Mouse (Mus musculus) midbrain, embryonic 16.5 days (tissue): Measurements from ENCODE around the gene 6330409D20Rik. TPM values are rescaled to one million over a fixed set of nuclear protein-coding genes. Genes with fewer than 3 reads are reported as not detected.

ENCODE experiments used
- ATAC-seq: fragments of 200-750 bp; cut with Nextera tagmentation; 2 replicates; pipeline ENCODE4 v1.8.0; 2017; ENCODE audit warnings: moderate TSS enrichment
- H3K27ac ChIP-seq: fragments of 300-500 bp; sonication (generic); 2 replicates; pipeline ENCODE4 v1.5.1; 2014; ENCODE audit warnings: mild to moderate bottlenecking, low read length, mixed read lengths
- H3K27me3 ChIP-seq: fragments of 300-500 bp; sonication (generic); 2 replicates; pipeline ENCODE4 v1.6.1; 2014; ENCODE audit warnings: low read depth, low read length, mixed read lengths; ENCODE audit not compliant: control insufficient read depth, insufficient read depth
- H3K36me3 ChIP-seq: fragments of 300-500 bp; sonication (generic); 2 replicates; pipeline ENCODE4 v1.6.1; 2014; ENCODE audit warnings: mild to moderate bottlenecking, low read length, moderate library complexity, mixed read lengths; ENCODE audit not compliant: control insufficient read depth, insufficient read depth
- H3K4me1 ChIP-seq: fragments of 300-500 bp; sonication (generic); 2 replicates; pipeline ENCODE4 v1.6.1; 2014; ENCODE audit warnings: mild to moderate bottlenecking, low read length, mixed read lengths; ENCODE audit not compliant: control insufficient read depth, insufficient read depth
- H3K4me2 ChIP-seq: fragments of 300-500 bp; sonication (generic); 2 replicates; pipeline ENCODE4 v1.6.1; 2014; ENCODE audit warnings: mild to moderate bottlenecking, low read length, mixed read lengths
- H3K4me3 ChIP-seq: fragments of 300-500 bp; sonication (generic); 2 replicates; pipeline ENCODE4 v1.5.1; 2014; ENCODE audit warnings: low read depth, mild to moderate bottlenecking, low read length, moderate library complexity, mixed read lengths
- H3K9ac ChIP-seq: fragments of 300-500 bp; sonication (generic); 2 replicates; pipeline ENCODE4 v1.6.1; 2014; ENCODE audit warnings: low read depth, low read length, mixed read lengths
- H3K9me3 ChIP-seq: fragments of 300-500 bp; sonication (generic); replicated peaks from 2 replicates; pipeline ENCODE4 v1.6.1; 2014; ENCODE audit warnings: mild to moderate bottlenecking, low read length, mixed read lengths; ENCODE audit not compliant: control insufficient read depth, poor library complexity, severe bottlenecking
- WGBS: fragments of 180-500 bp; shearing (Covaris S2); extraction: QIAGEN DNeasy Blood & Tissue Kit; methylation state at CpG from one replicate; pipeline ENCODE4 v1.1.7; 2014; 5-methylcytosine and 5-hydroxymethylcytosine counted together
- polyA plus RNA-seq: library from polyadenylated mRNA; unstranded; fragments of >200 nt; fragmentation: Nextera tagmentation; extraction: Ambion mirVana; gene quantifications from 2 replicates; pipeline ENCODE4 v1.2.1, GENCODE M21; 2015

Gene 6330409D20Rik
- polyA plus RNA-seq, 1 experiment from 2014 or later = 3.5 TPM

DNA sequence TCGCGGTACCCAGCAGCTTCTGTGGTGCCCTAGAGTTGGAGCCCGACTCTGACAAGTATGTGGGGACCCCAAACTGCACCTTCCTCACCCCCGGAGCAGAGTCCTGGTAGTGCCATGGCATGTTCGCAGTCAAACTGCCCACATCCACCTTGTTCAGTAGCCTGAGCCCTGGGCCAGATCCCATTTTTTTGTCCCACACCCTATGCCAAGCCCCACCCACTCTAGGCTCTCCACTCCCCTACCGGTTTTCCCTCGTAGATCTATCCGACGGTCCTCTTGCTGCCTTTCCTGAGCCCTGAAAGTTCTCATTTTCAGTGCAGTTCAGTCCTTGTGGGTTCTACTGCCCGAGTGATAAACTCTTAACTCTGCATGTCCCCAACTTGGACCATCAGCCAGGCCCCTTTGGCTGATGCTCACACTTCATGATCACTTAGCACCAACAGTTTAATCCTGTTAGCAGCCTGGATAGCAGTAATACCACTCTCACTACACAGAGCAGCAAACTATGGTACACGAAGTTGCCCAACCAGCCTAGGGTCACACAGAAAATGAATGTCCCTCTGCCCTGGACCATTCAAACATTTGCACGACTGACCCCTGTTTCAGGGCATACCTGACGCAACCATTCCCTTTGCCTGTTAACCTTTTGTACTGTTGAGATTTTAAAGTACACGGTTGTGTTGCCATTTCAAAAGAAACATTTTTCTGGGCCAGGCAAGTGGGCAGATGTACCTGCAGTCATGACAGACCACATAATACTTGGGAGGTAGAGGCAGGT, 39.7 kb downstream of the 6330409D20Rik start:
- ATAC-seq = no peak
- Histone ChIP-seq H3K27me3 (no peaks in the 10 kb centered on the region), H3K9me3 (no peaks in the 10 kb centered on the region), H3K36me3 (peaks cover 12% of the 10 kb centered on the region), H3K4me1 (no peaks in the 10 kb centered on the region), H3K4me2 (no peak overlapping the region), H3K9ac (no peak overlapping the region), H3K4me3 (no peak overlapping the region), H3K27ac (no peak overlapping the region)
- 90% methylated on average over 14 of the region's 14 CpGs for WGBS

DNA sequence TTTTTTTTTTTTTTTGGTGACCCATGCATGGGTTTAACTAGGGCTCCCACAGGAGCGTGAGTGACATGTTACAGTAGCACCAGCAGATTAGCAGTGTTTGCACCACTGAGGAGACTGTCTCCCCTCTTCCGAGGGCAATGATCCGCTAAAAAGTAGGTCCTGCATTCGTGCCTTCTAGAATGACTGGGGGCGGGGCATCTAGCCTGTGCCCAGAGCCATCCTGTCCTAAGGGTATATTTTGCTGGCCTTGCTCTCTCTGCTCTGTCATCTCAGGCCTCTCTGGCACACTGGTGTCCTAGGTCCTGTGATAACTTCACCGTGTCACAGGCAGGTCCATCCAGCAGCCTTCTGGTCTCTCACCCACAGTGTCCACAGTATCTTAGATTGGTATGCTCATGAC, 41.1 kb downstream of the 6330409D20Rik start:
- Histone ChIP-seq H3K4me1 (no peaks in the 10 kb centered on the region), H3K4me2 (no peak overlapping the region), H3K9me3 (no peaks in the 10 kb centered on the region), H3K4me3 (no peak overlapping the region), H3K9ac (no peak overlapping the region), H3K27ac (no peak overlapping the region), H3K36me3 (peaks cover 7% of the 10 kb centered on the region), H3K27me3 (no peaks in the 10 kb centered on the region)
- no peak for ATAC-seq
- WGBS = 82% methylated on average over 6 of the region's 6 CpGs

DNA sequence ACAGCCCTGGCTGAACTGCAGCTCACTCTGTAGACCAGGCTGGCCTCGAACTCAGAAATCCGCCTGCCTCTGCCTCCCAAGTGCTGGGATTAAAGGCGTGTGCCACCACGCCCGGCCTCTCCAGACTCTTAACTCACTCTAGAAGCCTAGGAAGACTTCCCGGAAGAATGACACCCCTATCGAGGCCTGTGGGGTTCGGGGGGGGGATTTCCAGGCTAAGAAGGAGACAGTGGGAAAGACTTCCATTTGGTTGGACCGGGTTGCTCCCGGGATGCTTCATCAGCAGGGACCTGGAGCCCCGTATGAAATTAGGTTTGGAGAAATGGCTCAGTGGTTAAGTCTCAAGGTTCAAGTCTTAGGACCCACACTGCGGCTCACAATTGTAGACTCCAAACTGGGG, 46.1 kb downstream of the 6330409D20Rik start:
- Histone ChIP-seq H3K4me3 (peak overlapping the region; percentile 81), H3K36me3 (no peaks in the 10 kb centered on the region), H3K9me3 (no peaks in the 10 kb centered on the region), H3K4me2 (peak overlapping the region; percentile 58), H3K4me1 (peaks cover 7% of the 10 kb centered on the region), H3K27ac (peak overlapping the region; percentile 56), H3K9ac (peak overlapping the region; percentile 63), H3K27me3 (no peaks in the 10 kb centered on the region)
- no peak for ATAC-seq
- 88% methylated on average over 12 of the region's 12 CpGs for WGBS

GRCm38 (mm10) chr2:32693823-32694411, 46.9 kb downstream of the 6330409D20Rik start:
- peak overlapping the region; percentile 93 for H3K9ac ChIP-seq
- peak overlapping the region; percentile 82 for H3K4me2 ChIP-seq
- H3K9me3 ChIP-seq = no peaks in the 10 kb centered on the region
- no peaks in the 10 kb centered on the region for H3K36me3 ChIP-seq
- H3K27ac ChIP-seq = peak overlapping the region; percentile 82
- H3K27me3 ChIP-seq = no peaks in the 10 kb centered on the region
- peak overlapping the region; percentile 81 for H3K4me3 ChIP-seq
- WGBS = under 1% methylated on average over 51 of the region's 51 CpGs
- peak; percentile 98 for ATAC-seq
- H3K4me1 ChIP-seq = peaks cover 7% of the 10 kb centered on the region

DNA sequence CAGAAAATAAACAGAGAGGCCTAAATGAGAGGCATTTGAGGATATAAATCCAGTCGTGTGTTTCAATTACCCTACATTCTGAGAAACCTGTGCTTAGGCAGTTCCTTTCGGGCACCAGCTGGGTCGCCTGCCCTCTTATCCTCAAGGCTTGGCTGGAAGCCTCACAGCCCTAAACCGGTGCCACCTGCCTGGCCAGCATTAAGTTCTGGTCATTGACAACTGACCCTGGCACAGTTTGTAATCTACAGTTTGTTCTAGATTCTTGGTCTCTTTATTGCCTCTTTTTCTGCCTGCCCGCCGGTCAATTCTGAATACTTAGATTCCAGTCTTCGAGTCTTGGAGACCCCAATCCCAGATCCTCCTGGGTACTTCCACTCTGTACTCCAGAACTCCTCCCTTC, 47.5 kb downstream of the 6330409D20Rik start:
- Histone ChIP-seq H3K4me1 (peaks cover 7% of the 10 kb centered on the region), H3K4me2 (peak overlapping the region; percentile 82), H3K27ac (0 out of 2 replicates have a peak overlapping the region, but pooled peaks have one; percentile 82), H3K27me3 (no peaks in the 10 kb centered on the region), H3K4me3 (peak overlapping the region; percentile 81), H3K9ac (peak overlapping the region; percentile 93), H3K9me3 (no peaks in the 10 kb centered on the region), H3K36me3 (no peaks in the 10 kb centered on the region)
- 18% methylated on average over 7 of the region's 7 CpGs for WGBS
- ATAC-seq = no peak

- peaks cover 7% of the 10 kb centered on the region for H3K4me1 ChIP-seq
- no peak overlapping the region for H3K27ac ChIP-seq
- H3K27me3 ChIP-seq = no peaks in the 10 kb centered on the region
- no peaks in the 10 kb centered on the region for H3K9me3 ChIP-seq
- H3K36me3 ChIP-seq = peaks cover 4% of the 10 kb centered on the region; the same call in 1 of the 2 replicates
- WGBS = 96% methylated on average over 14 of the region's 14 CpGs
- no peak for ATAC-seq
- H3K4me2 ChIP-seq = no peak overlapping the region
- H3K9ac ChIP-seq = no peak overlapping the region
- H3K4me3 ChIP-seq = no peak overlapping the region
Observed at GRCm38 (mm10) chr2:32692496-32692895, 48.3 kb downstream of the 6330409D20Rik start.

- Histone ChIP-seq H3K4me1 (peaks cover 7% of the 10 kb centered on the region), H3K9ac (no peak overlapping the region), H3K27ac (no peak overlapping the region), H3K9me3 (no peaks in the 10 kb centered on the region), H3K4me3 (no peak overlapping the region), H3K27me3 (no peaks in the 10 kb centered on the region), H3K4me2 (no peak overlapping the region), H3K36me3 (peaks cover 19% of the 10 kb centered on the region)
- no peak for ATAC-seq
- WGBS = 90% methylated on average over 11 of the region's 11 CpGs
Observed at GRCm38 (mm10) chr2:32691041-32691440, 49.8 kb downstream of the 6330409D20Rik start.

DNA sequence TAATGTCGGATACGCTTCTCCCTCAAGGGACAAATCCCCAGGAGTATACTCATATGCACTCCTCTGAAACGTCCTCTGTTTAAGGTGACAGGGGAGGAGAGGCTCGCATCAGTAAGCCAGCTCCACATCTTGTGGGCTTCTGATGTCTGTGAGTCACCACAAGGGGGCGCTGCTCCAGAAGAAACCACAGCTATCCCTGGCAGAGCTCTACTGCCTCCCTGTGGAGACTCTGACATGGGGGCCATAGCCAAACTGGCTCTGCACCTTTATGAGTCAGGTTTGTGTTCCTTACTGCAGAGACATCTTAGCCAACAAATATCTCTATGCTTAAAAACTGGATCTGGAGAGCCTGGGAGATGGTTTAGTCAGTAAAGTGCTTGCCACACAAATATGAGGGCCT, 51.4 kb downstream of the 6330409D20Rik start:
- Histone ChIP-seq H3K4me1 (peaks cover 7% of the 10 kb centered on the region), H3K9me3 (no peaks in the 10 kb centered on the region), H3K9ac (no peak overlapping the region), H3K4me3 (no peak overlapping the region), H3K4me2 (no peak overlapping the region), H3K36me3 (peaks cover 34% of the 10 kb centered on the region), H3K27ac (no peak overlapping the region), H3K27me3 (no peaks in the 10 kb centered on the region)
- 20% methylated on average over 5 of the region's 5 CpGs for WGBS
- ATAC-seq = no peak

DNA sequence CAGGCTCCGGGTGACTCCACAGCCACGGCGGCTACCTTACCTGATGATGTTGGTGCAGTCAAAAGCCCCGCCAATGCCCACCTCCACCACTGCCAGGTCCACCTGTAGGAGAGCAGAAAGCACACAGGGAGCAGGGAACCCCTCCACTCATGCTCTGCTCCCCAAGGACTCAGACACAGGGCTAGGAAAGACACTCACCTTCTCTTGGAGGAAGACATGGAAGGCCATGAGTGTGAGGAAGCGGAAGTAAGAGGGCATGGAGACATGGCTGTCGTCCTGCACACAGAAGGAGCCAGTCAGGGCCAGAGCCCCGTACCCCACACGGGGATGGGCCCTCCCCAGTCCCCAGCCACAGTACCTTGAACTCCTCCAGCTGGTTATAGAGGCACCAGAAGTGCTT, 53.3 kb downstream of the 6330409D20Rik start:
- Histone ChIP-seq H3K4me1 (no peaks in the 10 kb centered on the region), H3K36me3 (peaks cover 41% of the 10 kb centered on the region), H3K4me2 (no peak overlapping the region), H3K9ac (no peak overlapping the region), H3K4me3 (no peak overlapping the region), H3K27me3 (no peaks in the 10 kb centered on the region), H3K27ac (no peak overlapping the region), H3K9me3 (no peaks in the 10 kb centered on the region)
- no peak for ATAC-seq
- WGBS = 96% methylated on average over 8 of the region's 8 CpGs
